Mouse (Mus musculus): Measurements from ENCODE around the gene Gys2.

DNA sequence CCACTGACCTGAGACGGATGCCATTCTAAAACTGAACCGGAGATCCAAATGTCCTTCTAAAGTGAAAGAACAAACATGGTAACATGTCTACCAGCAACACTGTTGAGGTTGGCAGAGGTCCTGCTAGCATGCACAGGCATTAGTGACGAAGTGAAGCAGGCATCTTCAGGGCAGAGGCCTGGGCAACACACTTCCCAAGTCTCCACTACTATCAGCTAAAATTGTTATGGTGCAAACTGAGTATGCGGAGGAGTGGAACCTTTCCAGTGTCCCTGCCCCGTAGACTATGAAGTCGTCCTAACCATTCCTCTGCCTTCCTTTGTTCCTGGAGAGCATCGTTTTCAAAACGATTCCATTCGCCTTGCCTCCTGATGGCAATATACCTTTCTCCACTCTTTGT is 88.4 kb downstream of the Gys2 start:
- no peak for TF ChIP-seq CTCF (IDR thresholded peaks at IDR 0.05; ENCODE audit: low read depth, low read length)
- no peak for TF ChIP-seq POLR2A (IDR thresholded peaks at IDR 0.05; ENCODE audit: extremely low read depth, insufficient read depth, low read length)
